Mouse (Mus musculus): Measurements from ENCODE around the gene Pbdc1. TPM values are rescaled to one million over a fixed set of nuclear protein-coding genes. Genes with fewer than 3 reads are reported as not detected.
A peak's percentile ranks its signal among the peaks of the same experiment; 100 is the strongest.
"Not testable (repeated sequence)": the region's sequence is repeated elsewhere in the genome, so short reads cannot be mapped to it uniquely, and the experiment has no call there.

Pbdc1 gene
- 4.3 and 4.9 TPM in 2 replicates for polyA plus RNA-seq (2012; rRNA removed)

DNA sequence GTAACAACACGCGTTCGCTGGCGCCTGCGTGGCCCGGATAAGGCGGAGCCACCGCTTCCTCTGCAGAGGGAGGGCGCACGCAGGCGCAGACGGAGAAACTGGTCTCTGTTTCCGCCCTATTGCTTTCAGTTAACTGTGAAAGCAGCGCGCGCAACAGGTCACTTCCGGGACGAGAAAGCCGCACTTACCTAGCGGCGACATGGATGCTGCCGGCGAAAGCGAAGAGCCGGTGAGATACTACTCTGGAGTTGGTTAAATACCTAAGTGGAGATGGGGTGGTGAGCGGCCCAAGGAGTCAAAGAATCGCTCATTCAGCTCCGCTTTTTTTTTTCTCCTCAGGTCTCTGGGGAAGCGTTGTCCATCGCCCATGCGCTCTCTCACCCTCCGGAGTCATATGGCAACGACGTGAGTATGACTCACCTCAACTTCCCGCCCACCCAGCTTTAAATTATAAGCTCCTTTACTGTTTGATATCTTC lies at the start of gene Pbdc1:
Gene Pbdc1 (plus strand): TSS at position 142 of the 478 bp plus-strand sequence.
- Histone ChIP-seq H3K4me1 (ENCODE audit: control insufficient read depth, insufficient read depth, low read length) (no peaks in the 10 kb centered on the region), H3K27me3 (ENCODE audit: control insufficient read depth, insufficient read depth, low read length) (no peaks in the 10 kb centered on the region), H3K36me3 (ENCODE audit: control insufficient read depth, insufficient read depth, low read length) (no peaks in the 10 kb centered on the region), H3K4me3 (ENCODE audit: control insufficient read depth, low read depth, low read length) (peak within 1 kb of the TSS; percentile 89), H3K27ac (ENCODE audit: control insufficient read depth, insufficient read depth, low read depth, low read length) (peak within 1 kb of the TSS; percentile 89)
- TF ChIP-seq CTCF (IDR thresholded peaks at IDR 0.05; ENCODE audit: control insufficient read depth, insufficient read depth, insufficient replicate concordance, low read depth, low read length): no peak
- TF ChIP-seq POLR2A (IDR thresholded peaks at IDR 0.05; ENCODE audit: control insufficient read depth, low read depth, low read length): peak; percentile 73

- TF ChIP-seq CTCF (IDR thresholded peaks at IDR 0.05; ENCODE audit: control insufficient read depth, insufficient read depth, insufficient replicate concordance, low read depth, low read length) (no peak), POLR2A (IDR thresholded peaks at IDR 0.05; ENCODE audit: control insufficient read depth, low read depth, low read length) (no peak)
- H3K4me3 ChIP-seq (ENCODE audit: control insufficient read depth, low read depth, low read length): no peak overlapping the region
- H3K27me3 ChIP-seq (ENCODE audit: control insufficient read depth, insufficient read depth, low read length): no peaks in the 10 kb centered on the region
- H3K27ac ChIP-seq (ENCODE audit: control insufficient read depth, insufficient read depth, low read depth, low read length): no peak overlapping the region
- H3K36me3 ChIP-seq (ENCODE audit: control insufficient read depth, insufficient read depth, low read length): no peaks in the 10 kb centered on the region
- H3K4me1 ChIP-seq (ENCODE audit: control insufficient read depth, insufficient read depth, low read length): no peaks in the 10 kb centered on the region; the same call in 1 of the 2 replicates
Observed at GRCm38 (mm10) chrX:105037666-105038065, 41.9 kb upstream of the Pbdc1 start.

DNA sequence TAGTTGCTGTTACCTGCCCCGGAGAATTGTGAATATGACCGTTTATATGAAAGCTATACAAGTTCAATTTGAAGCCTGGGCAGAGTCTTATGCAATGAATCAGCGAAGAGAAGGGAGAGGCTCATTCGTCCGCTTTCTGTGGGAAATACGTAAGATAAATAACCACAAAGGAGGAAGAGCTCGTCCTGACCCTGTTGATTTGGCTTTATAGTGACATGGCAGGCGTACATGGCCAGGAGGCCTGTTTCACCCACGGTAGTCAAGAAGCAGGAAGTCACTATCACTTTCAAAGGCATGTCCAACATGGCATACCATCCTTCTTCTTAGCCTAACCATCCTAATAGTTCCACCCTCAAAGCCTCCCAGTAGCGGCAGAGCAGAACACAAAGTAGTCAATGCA lies 15.3 kb upstream of the Pbdc1 start:
- Histone ChIP-seq H3K27ac (ENCODE audit: control insufficient read depth, insufficient read depth, low read depth, low read length) (no peak overlapping the region), H3K27me3 (ENCODE audit: control insufficient read depth, insufficient read depth, low read length) (no peaks in the 10 kb centered on the region), H3K36me3 (ENCODE audit: control insufficient read depth, insufficient read depth, low read length) (no peaks in the 10 kb centered on the region), H3K4me3 (ENCODE audit: control insufficient read depth, low read depth, low read length) (no peak overlapping the region), H3K4me1 (ENCODE audit: control insufficient read depth, insufficient read depth, low read length) (no peaks in the 10 kb centered on the region)
- TF ChIP-seq CTCF (IDR thresholded peaks at IDR 0.05; ENCODE audit: control insufficient read depth, insufficient read depth, insufficient replicate concordance, low read depth, low read length): no peak
- TF ChIP-seq POLR2A (IDR thresholded peaks at IDR 0.05; ENCODE audit: control insufficient read depth, low read depth, low read length): no peak

- TF ChIP-seq CTCF (IDR thresholded peaks at IDR 0.05; ENCODE audit: control insufficient read depth, insufficient read depth, insufficient replicate concordance, low read depth, low read length) (no peak), POLR2A (IDR thresholded peaks at IDR 0.05; ENCODE audit: control insufficient read depth, low read depth, low read length) (no peak)
- no peaks in the 10 kb centered on the region for H3K36me3 ChIP-seq (ENCODE audit: control insufficient read depth, insufficient read depth, low read length)
- H3K27ac ChIP-seq (ENCODE audit: control insufficient read depth, insufficient read depth, low read depth, low read length): no peak overlapping the region
- no peak overlapping the region for H3K4me3 ChIP-seq (ENCODE audit: control insufficient read depth, low read depth, low read length)
- H3K27me3 ChIP-seq (ENCODE audit: control insufficient read depth, insufficient read depth, low read length): no peaks in the 10 kb centered on the region
- no peaks in the 10 kb centered on the region for H3K4me1 ChIP-seq (ENCODE audit: control insufficient read depth, insufficient read depth, low read length)
Observed at GRCm38 (mm10) chrX:105064801-105065200, 14.8 kb upstream of the Pbdc1 start.

- Histone ChIP-seq H3K36me3 (ENCODE audit: control insufficient read depth, insufficient read depth, low read length) (no peaks in the 10 kb centered on the region), H3K4me1 (ENCODE audit: control insufficient read depth, insufficient read depth, low read length) (no peaks in the 10 kb centered on the region), H3K27ac (ENCODE audit: control insufficient read depth, insufficient read depth, low read depth, low read length) (no peak overlapping the region), H3K4me3 (ENCODE audit: control insufficient read depth, low read depth, low read length) (peak overlapping the region; percentile 76), H3K27me3 (ENCODE audit: control insufficient read depth, insufficient read depth, low read length) (no peaks in the 10 kb centered on the region)
- no peak for TF ChIP-seq POLR2A (IDR thresholded peaks at IDR 0.05; ENCODE audit: control insufficient read depth, low read depth, low read length)
- TF ChIP-seq CTCF (IDR thresholded peaks at IDR 0.05; ENCODE audit: control insufficient read depth, insufficient read depth, insufficient replicate concordance, low read depth, low read length): no peak
Observed at GRCm38 (mm10) chrX:105069671-105070503, 9.7 kb upstream of the Pbdc1 start.

GRCm38 (mm10) chrX:105079151-105079550 lies 405 bp upstream of the Pbdc1 start:
- H3K36me3 ChIP-seq (ENCODE audit: control insufficient read depth, insufficient read depth, low read length): no peaks in the 10 kb centered on the region
- H3K27ac ChIP-seq (ENCODE audit: control insufficient read depth, insufficient read depth, low read depth, low read length): peak overlapping the region; percentile 25; the same call in 1 of the 2 replicates
- TF ChIP-seq POLR2A (IDR thresholded peaks at IDR 0.05; ENCODE audit: control insufficient read depth, low read depth, low read length) (no peak), CTCF (IDR thresholded peaks at IDR 0.05; ENCODE audit: control insufficient read depth, insufficient read depth, insufficient replicate concordance, low read depth, low read length) (no peak)
- no peaks in the 10 kb centered on the region for H3K27me3 ChIP-seq (ENCODE audit: control insufficient read depth, insufficient read depth, low read length)
- peak overlapping the region; percentile 89 for H3K4me3 ChIP-seq (ENCODE audit: control insufficient read depth, low read depth, low read length)
- no peaks in the 10 kb centered on the region for H3K4me1 ChIP-seq (ENCODE audit: control insufficient read depth, insufficient read depth, low read length)

DNA sequence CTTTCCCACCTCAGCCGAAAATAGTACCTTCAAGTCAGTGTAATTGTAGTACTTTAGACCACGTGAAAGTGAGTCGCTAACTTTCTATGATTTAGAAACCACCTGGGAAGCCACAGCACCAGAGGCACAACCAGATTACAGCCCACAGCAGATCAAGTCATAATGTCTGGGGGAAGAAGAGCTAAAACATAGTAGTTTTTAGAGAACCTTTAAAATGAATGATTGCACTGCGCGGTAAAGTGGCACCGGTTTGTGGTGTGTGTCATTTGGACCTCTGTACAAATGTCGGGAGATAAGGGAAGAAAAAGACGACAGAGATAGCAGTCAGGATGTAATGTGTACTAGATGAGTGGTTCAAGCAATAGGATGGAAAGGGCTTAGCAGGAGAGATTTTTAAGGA lies 540 bp downstream of the Pbdc1 start:
- Histone ChIP-seq H3K36me3 (ENCODE audit: control insufficient read depth, insufficient read depth, low read length) (no peaks in the 10 kb centered on the region), H3K4me1 (ENCODE audit: control insufficient read depth, insufficient read depth, low read length) (no peaks in the 10 kb centered on the region), H3K27me3 (ENCODE audit: control insufficient read depth, insufficient read depth, low read length) (no peaks in the 10 kb centered on the region), H3K4me3 (ENCODE audit: control insufficient read depth, low read depth, low read length) (peak overlapping the region; percentile 89), H3K27ac (ENCODE audit: control insufficient read depth, insufficient read depth, low read depth, low read length) (peak overlapping the region; percentile 89)
- TF ChIP-seq CTCF (IDR thresholded peaks at IDR 0.05; ENCODE audit: control insufficient read depth, insufficient read depth, insufficient replicate concordance, low read depth, low read length) (no peak), POLR2A (IDR thresholded peaks at IDR 0.05; ENCODE audit: control insufficient read depth, low read depth, low read length) (no peak)

DNA sequence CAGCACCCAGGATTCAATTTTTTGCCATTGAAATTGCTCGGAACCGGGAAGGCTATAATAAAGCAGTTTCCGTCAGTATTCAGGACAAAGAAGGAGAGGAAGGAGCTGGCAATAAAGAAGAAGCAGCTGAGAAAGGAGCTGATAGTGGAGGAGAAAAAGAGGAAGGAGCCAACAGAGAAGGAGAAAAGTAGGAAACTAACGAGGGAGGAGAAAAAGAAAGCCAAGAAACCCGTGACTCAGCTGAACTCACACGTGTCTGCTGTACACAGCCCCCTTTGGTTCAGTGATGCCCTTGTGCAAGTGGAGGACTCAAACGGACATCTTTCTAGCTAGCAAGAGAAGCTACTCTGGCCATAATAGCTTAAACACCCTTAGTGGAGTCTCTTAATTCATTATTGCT lies 3.5 kb downstream of the Pbdc1 start:
- not testable (repeated sequence) for H3K36me3 ChIP-seq (ENCODE audit: control insufficient read depth, insufficient read depth, low read length)

More for the DNA sequence above, 3.5 kb downstream of the Pbdc1 start:
- not testable (repeated sequence) for H3K4me1 ChIP-seq (ENCODE audit: control insufficient read depth, insufficient read depth, low read length); H3K4me3 ChIP-seq (ENCODE audit: control insufficient read depth, low read depth, low read length); H3K27ac ChIP-seq (ENCODE audit: control insufficient read depth, insufficient read depth, low read depth, low read length); H3K27me3 ChIP-seq (ENCODE audit: control insufficient read depth, insufficient read depth, low read length)
